Mouse (Mus musculus) G1E (cell line): ENCODE measurements around the gene Trim65.

Experiments
- CTCF ChIP-seq: IDR thresholded peaks from 2 replicates; pipeline ENCODE4 v1.5.1; 2012; ENCODE audit warnings: low read depth, low read length, inconsistent platforms, mixed read lengths
- GATA1 ChIP-seq: IDR thresholded peaks from 2 replicates; pipeline ENCODE4 v1.6.1; 2012; ENCODE audit warnings: borderline replicate concordance, low read length, inconsistent platforms, mixed read lengths
- GATA2 ChIP-seq: IDR thresholded peaks from 2 replicates; pipeline ENCODE4 v1.6.1; 2012; ENCODE audit warnings: low read depth, low read length, inconsistent platforms, borderline replicate concordance
- POLR2AphosphoS5 ChIP-seq: IDR thresholded peaks from 2 replicates; pipeline ENCODE4 v1.6.1; 2012; ENCODE audit warnings: low read depth, low read length, inconsistent platforms; ENCODE audit not compliant: insufficient replicate concordance
- TAL1 ChIP-seq: conservative IDR thresholded peaks from 2 replicates; pipeline ENCODE4 v1.6.1; 2012; ENCODE audit warnings: low read depth, low read length, inconsistent platforms, mixed read lengths

DNA sequence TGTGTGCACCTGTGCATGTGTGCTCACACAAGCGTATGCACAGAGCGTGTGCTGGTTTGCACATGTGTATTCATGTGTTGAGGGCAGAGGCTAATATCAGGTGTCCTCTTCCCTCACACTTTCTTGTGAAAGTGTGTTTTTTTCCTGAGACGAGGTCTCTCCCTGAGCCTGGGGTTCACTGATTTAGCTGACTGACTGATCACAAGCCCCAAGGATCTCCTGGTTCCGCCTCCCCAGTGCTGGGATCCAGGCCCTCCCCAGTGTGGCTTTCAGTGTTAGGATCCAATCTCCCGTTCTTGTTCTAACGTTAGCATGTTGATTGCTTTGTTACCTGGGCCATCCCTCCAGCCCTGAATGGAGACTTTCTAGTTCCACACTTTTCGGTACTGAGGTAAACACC, 30.1 kb downstream of the Trim65 start:
- TF ChIP-seq CTCF: no peak
- TF ChIP-seq GATA2: no peak
- TF ChIP-seq TAL1: no peak
- TF ChIP-seq GATA1: no peak
- no peak for TF ChIP-seq POLR2AphosphoS5
